Mouse (Mus musculus) inflammation-experienced regulatory T-cells, adult 6 months (primary cell): ENCODE data around the gene Cdk20. TPM values are rescaled to one million over a fixed set of nuclear protein-coding genes. Genes with fewer than 3 reads are reported as not detected.
"Not testable (repeated sequence)": the region's sequence is repeated elsewhere in the genome, so short reads cannot be mapped to it uniquely, and the experiment has no call there.

Source experiments
- ATAC-seq: one replicate; pipeline ENCODE4 v1.8.0; 2017
- polyA plus RNA-seq, 3 experiments: library from polyadenylated mRNA; unstranded; fragments of 100-300 nt; shearing (Covaris generic); gene quantifications; one replicate each; pipeline ENCODE4 v1.2.1; 2017

The Cdk20 gene
- polyA plus RNA-seq, 3 experiments from 2014 or later: 1.1 to 5.9 (median 3.5) TPM

DNA sequence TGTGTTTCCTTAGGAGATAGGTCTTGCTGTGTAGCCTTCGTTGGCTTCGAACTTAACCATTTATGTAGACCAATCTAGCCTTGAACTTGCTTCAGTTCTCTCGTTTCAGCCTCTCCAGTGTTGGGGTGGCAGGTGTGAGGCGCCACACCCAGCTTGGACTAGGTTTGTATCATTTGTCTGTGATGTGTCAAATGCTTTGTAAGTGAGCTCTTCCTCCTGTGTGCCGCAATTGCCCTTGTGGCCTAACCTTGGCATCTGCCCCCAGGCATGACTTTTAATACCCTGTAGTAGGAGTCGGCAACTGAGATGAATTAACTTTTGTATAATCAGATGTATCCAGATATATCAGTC, 9.5 kb upstream of the Cdk20 start:
- ATAC-seq: no peak

DNA sequence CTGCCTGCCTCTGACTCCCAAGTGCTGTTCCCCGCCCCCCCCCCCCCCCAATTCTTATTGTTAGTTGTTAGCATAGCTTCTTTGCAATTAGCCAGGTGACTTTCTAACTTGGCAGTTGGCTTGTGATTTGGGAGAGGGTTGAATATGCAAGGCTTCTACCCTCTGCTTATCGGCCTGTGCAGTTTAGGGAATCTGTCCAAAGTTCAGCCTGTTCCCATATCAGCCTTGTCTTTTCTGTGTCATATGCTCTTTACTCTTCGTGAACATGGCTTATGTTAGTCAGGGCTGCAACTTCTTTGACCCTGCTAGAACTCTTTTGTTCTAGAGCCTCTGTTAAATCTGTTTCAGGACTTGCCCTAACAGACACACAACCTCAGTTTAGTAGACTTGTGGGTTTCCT, 7.8 kb upstream of the Cdk20 start:
- ATAC-seq: no peak

DNA sequence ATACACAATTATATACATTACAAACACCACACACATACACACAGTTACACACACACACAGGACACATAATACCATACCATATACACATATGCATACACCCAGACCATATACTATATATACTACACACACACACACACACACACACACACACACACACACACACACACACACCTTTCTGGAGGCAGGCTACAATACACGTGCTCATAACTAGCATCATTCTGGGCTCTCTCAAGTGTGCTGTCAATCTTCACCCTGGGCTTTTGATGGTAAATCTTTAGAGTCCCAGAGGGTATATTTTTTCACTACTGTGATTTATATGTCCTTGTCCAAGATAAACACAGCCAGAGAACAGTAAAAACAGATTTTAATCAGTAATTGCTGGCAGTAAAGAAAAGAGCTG, 6.8 kb upstream of the Cdk20 start:
- no peak for ATAC-seq

DNA sequence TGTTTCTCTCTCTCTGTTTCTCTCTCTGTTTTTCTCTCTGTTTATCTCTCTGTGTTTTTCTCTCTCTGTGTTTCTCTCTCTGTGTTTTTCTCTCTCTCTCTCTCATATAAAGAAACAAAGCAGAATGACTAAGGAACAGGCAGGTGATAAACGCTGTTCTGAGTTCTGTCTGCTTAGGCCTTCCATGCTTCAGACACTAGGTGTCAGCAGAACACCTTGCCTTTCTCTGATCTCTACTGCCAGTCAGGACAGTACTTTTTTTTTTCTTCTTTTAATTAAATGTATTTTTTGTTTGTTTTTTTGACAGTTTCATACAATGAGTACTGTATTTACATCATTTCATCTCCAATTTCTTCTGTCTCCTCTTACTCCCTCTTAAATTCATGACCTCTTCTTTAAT, 2.8 kb upstream of the Cdk20 start:
- ATAC-seq: no peak

- no peak for ATAC-seq
Observed at GRCm38 (mm10) chr13:64437801-64438200, 5.7 kb downstream of the Cdk20 start.

DNA sequence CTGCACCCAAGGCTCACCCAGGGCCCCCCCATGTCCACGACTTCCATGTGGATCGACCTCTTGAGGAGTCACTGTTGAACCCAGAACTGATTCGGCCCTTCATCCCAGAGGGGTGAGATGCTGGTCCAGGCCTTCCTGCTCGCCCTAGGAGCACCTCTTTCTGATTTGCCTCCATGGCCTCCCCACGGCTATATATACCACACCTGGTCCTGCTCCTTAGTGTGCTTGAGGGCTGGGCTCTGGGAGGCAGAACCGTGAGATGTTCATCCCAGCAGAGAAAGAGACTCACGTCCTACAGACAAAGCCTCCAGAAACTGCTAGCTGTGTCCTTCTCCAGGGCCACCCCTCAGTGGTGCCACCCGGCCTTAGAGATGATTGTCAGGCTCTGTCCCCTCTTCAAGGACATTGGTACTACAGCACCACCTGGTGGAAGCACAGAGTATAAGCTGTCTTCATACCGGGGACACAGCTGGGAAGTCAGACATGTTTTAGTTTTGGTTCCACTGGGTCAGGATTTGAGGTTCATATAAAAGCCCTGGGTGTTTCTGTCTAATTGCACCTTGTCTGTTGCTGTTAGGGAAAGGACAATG, 6.8 kb downstream of the Cdk20 start:
- peak; percentile 92 for ATAC-seq

DNA sequence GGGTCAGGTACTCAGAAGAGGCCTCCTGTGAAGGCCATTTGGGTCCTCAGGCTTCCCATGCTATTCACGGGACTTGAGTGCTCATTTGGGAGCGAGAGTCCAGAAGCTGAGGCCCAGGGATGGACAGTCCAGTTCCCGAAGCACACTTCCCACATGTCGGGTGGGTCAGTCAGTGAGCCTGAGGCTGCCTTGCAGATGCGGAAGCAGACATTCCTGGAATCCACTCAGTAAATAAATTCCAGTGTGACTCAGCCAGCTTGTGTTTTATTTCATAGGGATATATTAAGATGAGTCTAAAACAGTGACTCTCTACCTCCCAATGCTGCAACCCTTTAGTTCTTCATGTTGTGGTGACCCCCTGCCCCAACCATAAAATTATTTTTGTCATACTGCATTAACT, 7.4 kb downstream of the Cdk20 start:
- ATAC-seq: peak; percentile 19

GRCm38 (mm10) chr13:64440592-64440991, 8.5 kb downstream of the Cdk20 start:
- no peak for ATAC-seq

DNA sequence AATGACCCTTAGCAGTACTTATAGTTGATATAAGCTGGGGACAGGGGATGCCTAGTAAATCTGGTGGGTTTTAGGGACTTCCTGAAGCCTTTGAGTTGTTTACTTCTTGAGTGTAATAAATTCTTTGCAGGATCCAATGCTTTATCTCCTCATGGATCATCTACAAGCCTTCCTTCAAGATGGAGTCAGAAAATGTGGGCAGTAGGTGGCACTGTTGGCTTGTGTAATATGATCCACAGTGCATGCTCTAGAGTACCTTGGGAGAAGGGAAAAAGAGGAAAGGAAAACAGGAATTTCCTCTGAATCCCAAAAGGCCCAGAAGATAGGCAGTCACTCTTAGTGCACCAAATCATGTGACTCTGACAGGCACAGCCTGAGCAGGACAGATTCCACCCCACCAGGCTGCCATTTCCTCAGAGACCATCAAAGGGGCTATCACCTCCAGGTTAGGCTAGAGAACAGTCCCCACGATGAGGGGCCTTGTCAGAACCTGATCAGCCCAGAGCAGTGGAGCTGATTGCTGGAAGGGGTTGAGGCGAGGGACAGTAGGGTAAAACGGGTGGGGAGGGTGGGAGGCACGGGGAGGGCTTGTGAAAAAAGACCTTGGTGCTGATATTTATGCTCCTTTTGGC, 11.3 kb downstream of the Cdk20 start:
- ATAC-seq: no peak

DNA sequence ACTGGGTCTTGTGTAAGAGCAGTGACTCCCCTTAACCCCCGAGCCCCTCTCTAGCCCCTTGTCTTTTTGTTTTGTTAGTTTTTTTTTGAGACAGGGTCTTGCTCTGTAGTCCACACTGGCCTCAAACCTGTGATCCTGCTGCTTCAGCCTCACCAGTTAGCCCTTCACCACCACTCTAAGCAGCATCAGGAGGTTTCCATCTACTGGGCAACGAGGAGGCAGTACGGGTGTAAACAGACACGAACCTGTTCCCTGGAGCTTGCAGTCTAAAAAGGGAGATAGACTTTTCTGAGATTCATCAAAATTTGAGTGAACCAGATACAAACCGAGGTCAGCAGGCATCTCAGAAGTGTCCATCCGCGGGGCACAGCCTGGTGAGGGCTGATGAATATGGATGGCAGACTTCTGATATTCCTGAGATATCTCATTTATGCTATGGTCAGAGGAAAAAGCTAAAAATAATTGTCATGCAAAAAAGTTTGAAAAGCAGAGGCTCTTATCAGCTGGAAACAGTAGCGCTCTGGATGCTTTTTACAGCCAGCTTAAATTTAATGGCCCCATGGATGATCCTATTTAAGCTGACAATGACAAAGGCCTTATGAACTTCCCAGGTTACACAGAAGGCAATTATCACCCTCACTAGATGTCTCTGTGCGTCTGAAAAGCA, 13.3 kb downstream of the Cdk20 start:
- no peak for ATAC-seq

GRCm38 (mm10) chr13:64447947-64448346, 15.8 kb downstream of the Cdk20 start:
- ATAC-seq: no peak

GRCm38 (mm10) chr13:64448729-64449128, 16.6 kb downstream of the Cdk20 start:
- ATAC-seq: no peak

GRCm38 (mm10) chr13:64450001-64450794, 18.1 kb downstream of the Cdk20 start:
- no peak for ATAC-seq

DNA sequence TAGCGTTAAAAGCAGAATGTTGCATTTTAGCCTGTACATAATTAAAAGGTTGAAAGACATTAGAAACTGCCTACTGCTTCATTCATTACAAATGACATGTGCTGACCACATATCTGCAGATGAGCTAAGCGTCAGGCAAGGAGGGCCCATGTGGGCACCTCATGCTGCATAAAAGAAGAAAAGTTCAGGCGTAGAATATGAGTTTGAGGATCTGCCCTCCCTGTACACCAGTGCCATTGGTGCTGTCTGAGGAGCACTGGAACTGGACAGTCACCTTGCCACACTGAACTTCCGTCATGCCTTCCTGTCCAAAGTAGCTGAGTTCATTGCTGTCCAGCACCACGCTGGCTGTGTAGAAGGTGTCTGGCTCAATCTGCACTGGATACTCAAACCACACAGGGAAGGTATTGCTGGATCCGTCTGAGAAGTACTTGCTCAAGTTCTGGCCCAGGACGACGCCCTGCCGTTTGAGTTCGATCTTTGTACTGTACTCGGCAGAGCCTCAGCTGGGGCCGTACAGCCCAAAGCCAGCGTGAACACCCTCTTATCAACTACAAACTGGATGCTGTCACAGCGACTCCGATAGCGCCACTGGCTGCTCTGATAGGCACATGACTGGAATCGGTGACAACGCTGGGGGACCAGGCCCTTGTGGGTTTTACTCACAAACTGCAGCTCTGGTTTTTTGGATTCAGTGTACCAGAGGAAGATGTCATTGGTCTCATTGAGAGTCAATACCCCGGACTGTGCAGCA, 25.3 kb downstream of the Cdk20 start:
- not testable (repeated sequence) for ATAC-seq

DNA sequence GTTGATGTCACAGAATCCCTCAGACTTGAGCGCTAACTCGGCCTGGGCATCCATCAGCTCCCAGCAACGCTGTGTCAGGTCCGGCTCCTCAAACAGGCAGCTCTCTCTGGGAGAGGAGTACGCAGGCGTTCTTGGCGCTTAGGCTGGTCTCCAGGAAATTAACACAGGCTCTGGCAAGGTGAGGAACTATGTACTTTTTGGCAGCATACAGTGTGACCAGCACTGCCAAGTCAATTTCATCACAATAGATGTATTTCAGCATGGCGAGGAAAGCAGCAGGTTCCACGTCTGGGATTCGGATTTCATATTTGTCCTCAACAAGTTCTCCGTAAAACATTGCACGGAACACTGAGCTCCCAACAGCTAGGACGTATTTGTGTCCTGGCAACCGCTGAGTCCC, 26.1 kb downstream of the Cdk20 start:
- ATAC-seq: no peak

- no peak for ATAC-seq
Observed at GRCm38 (mm10) chr13:64462581-64462980, 30.5 kb downstream of the Cdk20 start.

DNA sequence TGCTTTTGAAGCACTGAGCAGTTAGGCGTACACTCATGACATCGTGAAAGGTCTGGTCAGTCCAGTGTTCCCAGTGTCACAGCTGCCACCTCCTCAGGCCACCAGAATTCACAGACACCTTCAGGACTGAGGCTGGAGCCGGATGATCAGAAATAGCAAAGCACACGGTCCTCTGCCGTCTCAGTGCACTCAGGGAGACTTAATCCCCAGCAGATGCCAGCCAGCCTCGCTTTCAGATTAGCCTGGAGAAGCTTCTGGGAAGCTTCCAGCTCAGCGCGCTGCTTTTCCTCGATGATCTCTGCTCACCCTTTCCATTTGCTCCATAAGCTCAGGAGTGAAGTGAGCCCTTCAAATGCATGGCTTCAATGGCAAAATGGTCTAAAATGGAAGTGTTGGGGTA, 33.1 kb downstream of the Cdk20 start:
- no peak for ATAC-seq

DNA sequence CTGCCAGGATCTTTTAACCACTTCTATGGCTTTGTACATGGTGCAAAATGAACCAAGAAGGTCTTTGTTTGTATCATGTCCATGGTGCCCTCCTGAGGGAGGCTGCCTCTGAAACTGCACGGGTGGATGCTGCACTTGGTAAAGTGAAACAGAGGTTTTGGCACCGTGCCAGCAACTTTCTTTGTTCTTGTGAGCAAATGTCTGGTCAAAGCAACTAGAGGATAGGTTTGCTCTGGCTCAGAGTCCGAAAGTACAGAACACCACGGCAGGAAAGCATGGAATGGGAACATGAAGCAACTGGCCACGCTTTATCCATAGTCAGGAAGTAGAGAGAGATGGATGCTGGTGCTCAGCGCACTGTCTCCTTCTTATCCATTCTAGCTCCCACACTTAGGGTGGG, 35.8 kb downstream of the Cdk20 start:
- ATAC-seq: no peak

DNA sequence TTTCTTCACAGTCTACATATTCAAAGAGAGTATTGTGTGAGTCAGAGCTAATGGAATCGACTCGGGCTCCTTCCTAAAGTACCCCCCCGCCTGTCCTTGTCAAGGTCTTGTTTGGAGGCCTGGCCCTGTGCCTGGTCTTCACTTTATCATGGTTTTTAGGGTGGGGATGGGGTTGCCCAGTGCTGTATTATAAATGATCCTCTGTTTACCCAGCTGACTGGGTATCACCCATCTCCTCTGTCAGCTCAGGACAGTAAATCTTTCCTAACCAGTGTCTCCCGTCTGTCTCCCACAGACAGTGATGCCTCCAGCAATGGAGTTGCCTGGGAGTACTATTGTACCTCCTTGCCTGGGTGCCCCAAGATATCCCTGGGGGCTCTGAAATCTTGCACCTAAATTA, 45.9 kb downstream of the Cdk20 start:
- no peak for ATAC-seq

GRCm38 (mm10) chr13:64479960-64480359, 47.8 kb downstream of the Cdk20 start:
- ATAC-seq: no peak

GRCm38 (mm10) chr13:64489886-64490285, 57.8 kb downstream of the Cdk20 start:
- ATAC-seq: no peak
